Mouse (Mus musculus) embryonic facial prominence, embryonic 12.5 days (tissue): ENCODE data around the gene Pnpla3. TPM values are rescaled to one million over a fixed set of nuclear protein-coding genes. Genes with fewer than 3 reads are reported as not detected.

Experiments
- ATAC-seq: fragments of 200-750 bp; cut with Nextera tagmentation; 2 replicates; pipeline ENCODE4 v1.8.0; 2017; ENCODE audit not compliant: insufficient number of reproducible peaks, insufficient read depth, low FRiP score, low TSS enrichment
- H3K27ac ChIP-seq: fragments of 300-500 bp; sonication (generic); 2 replicates; pipeline ENCODE4 v1.5.1; 2016; ENCODE audit warnings: mild to moderate bottlenecking
- H3K27me3 ChIP-seq: fragments of 300-500 bp; sonication (generic); 2 replicates; pipeline ENCODE4 v1.6.1; 2016; ENCODE audit warnings: mild to moderate bottlenecking, moderate library complexity
- H3K36me3 ChIP-seq: fragments of 300-500 bp; sonication (generic); 2 replicates; pipeline ENCODE4 v1.6.1; 2016; ENCODE audit warnings: mild to moderate bottlenecking
- H3K4me1 ChIP-seq: fragments of 300-500 bp; sonication (generic); 2 replicates; pipeline ENCODE4 v1.6.1; 2016
- H3K4me2 ChIP-seq: fragments of 300-500 bp; sonication (generic); replicated peaks from 2 replicates; pipeline ENCODE4 v1.6.1; 2016; ENCODE audit warnings: mild to moderate bottlenecking, moderate library complexity
- H3K4me3 ChIP-seq: fragments of 300-500 bp; sonication (generic); 2 replicates; pipeline ENCODE4 v1.5.1; 2016; ENCODE audit warnings: mild to moderate bottlenecking
- H3K9ac ChIP-seq: fragments of 300-500 bp; sonication (generic); 2 replicates; pipeline ENCODE4 v1.6.1; 2016; ENCODE audit warnings: mild to moderate bottlenecking, moderate library complexity
- H3K9me3 ChIP-seq: fragments of 300-500 bp; sonication (generic); 2 replicates; pipeline ENCODE4 v1.6.1; 2016; ENCODE audit warnings: mild to moderate bottlenecking, moderate library complexity
- WGBS: fragments of 180-500 bp; shearing (Covaris S2); methylation state at CpG from one replicate; pipeline ENCODE4 v1.1.7; 2016; 5-methylcytosine and 5-hydroxymethylcytosine counted together
- polyA plus RNA-seq: library from polyadenylated mRNA; unstranded; fragments of >200 nt; fragmentation: Nextera tagmentation; extraction: Ambion mirVana; gene quantifications from 2 replicates; pipeline ENCODE4 v1.2.1, GENCODE M21; 2016

The Pnpla3 gene
- polyA plus RNA-seq, 1 experiment from 2014 or later = 1.3 TPM

DNA sequence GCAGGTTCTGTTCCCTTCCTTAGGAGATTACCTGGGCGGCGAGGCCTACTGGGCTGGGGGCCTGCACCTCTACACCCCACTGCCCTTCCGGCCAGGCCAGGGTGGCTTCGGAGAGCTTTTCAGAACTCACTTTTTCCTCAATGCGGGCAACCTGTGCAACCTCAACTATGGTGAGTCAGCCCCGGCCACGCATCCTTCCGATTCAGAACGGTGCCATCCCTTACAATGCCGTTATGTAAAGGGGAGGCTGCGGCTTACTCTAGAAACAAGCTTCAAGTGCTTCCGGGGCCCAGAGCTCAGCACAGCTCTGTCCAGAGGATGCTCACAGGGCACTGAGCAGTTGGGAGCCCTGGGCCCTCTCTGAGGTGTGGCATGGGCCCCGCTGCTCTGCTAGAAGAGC lies 42.8 kb downstream of the Pnpla3 start:
- H3K4me3 ChIP-seq = no peak overlapping the region

DNA sequence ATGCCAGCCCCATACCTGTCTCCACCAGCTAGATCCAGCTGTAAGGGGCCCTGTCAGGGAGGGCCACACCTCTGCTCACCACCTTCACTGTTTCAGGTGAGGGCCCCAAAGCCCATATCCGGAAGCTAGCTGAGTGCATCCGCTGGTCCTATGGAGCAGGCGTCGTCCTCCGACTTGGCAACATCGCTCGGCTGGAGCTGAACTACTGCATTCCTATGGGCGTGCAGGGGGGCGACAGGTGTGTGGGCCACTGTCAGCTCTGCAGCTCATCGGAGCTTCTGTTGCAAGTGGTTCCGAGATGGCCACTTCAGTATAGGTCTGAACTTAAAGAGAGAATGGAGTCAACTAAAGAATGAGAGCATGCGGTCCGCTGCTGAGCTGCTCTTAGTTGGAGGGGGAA lies 43.3 kb downstream of the Pnpla3 start:
- no peak for ATAC-seq
- no peaks in the 10 kb centered on the region for H3K27me3 ChIP-seq
- peaks cover 29% of the 10 kb centered on the region for H3K4me1 ChIP-seq
- H3K36me3 ChIP-seq = peaks cover 66% of the 10 kb centered on the region
- H3K9ac ChIP-seq = no peak overlapping the region
- no peaks in the 10 kb centered on the region for H3K9me3 ChIP-seq
- H3K27ac ChIP-seq = no peak overlapping the region
- no peak overlapping the region for H3K4me3 ChIP-seq
- H3K4me2 ChIP-seq = no peak overlapping the region
- WGBS = 93% methylated on average over 13 of the region's 13 CpGs

More for the DNA sequence above, 42.8 kb downstream of the Pnpla3 start:
- Histone ChIP-seq H3K27me3 (no peaks in the 10 kb centered on the region), H3K4me1 (peaks cover 25% of the 10 kb centered on the region), H3K4me2 (no peak overlapping the region), H3K36me3 (peaks cover 71% of the 10 kb centered on the region), H3K27ac (0 out of 2 replicates have a peak overlapping the region, but pooled peaks have one; percentile 36), H3K9ac (no peak overlapping the region), H3K9me3 (no peaks in the 10 kb centered on the region)
- ATAC-seq = no peak
- 95% methylated on average over 13 of the region's 13 CpGs for WGBS

DNA sequence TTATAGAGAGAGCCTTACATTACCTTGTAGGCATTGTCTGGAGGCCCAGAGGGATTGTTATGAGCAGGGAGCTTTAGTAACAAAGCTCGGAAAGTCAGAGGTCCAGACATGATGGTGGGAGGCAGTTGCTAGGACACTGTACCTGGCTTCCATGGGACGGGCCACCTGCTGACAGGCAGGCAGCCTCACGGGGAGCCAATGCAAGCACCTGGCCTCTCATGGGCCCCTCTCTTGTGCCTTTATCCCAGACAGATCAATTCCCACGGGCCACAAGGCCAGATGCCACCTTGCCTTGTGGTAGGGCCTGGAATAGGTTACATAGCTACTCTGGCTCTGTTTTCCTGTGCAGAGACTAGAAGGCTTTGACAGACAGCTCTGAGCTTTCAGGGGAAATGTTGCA lies 43.9 kb downstream of the Pnpla3 start:
- WGBS = 76% methylated on average over 4 of the region's 4 CpGs
- Histone ChIP-seq H3K4me1 (peaks cover 35% of the 10 kb centered on the region), H3K9ac (no peak overlapping the region), H3K36me3 (peaks cover 60% of the 10 kb centered on the region), H3K27me3 (no peaks in the 10 kb centered on the region), H3K4me3 (no peak overlapping the region), H3K27ac (no peak overlapping the region), H3K9me3 (no peaks in the 10 kb centered on the region), H3K4me2 (no peak overlapping the region)
- no peak for ATAC-seq

DNA sequence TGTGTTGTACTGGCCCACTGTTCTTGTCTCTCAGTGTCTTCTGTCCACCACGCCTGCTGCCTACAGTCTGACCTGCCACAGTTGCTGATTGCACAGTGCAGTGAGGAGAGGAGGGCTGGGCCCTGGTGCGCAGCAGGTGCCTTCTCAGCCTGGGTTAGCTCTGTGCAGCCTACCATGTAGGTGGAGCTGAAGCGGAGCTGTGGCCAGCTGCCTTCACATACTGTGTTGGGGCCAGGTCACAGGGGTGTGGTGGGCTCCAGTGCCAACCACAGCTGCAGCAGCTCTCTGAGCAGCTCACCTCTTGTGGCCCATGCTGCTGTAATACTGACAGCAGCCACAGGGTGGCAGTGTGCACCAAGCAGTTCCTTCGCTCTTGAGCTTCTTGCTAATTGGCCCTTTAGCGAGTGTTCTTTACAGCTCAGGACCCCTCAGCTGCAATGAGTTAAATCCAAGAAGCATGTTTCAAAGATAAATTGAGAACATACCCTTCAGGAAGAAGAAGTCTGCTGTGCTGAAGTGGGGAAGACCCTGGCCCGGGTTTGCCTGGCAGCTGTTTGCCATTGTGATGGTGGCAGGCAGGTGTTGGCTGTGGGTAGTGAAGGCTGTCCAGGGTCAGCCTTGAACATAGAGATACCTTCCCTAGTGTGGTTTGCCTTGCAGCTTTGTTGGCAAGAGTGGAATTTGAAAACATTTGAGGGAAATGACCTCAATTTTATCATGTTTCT lies 44.6 kb downstream of the Pnpla3 start:
- Histone ChIP-seq H3K36me3 (peaks cover 54% of the 10 kb centered on the region), H3K27ac (no peak overlapping the region), H3K4me2 (no peak overlapping the region), H3K27me3 (no peaks in the 10 kb centered on the region), H3K9ac (no peak overlapping the region), H3K4me3 (no peak overlapping the region), H3K4me1 (peaks cover 41% of the 10 kb centered on the region), H3K9me3 (no peaks in the 10 kb centered on the region)
- peak; percentile 54 for ATAC-seq
- WGBS = 42% methylated on average over 6 of the region's 6 CpGs

DNA sequence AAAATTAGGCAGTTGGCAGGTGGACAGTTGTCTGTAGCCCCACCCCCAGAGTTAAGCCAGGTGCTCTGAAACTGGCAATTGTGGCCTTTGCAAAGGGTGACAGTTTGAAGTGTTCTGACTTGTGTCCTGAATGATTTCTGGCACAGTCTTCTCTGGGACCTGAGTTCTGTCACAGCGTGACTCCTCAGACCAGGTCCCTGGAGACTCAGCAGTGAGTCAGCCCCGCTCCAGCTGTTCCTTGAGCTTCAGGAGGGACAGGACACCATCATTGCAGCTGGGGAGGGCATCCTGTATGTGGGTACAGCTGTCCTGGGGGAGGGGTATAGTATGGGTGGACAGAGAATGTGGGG lies 45.1 kb downstream of the Pnpla3 start:
- no peaks in the 10 kb centered on the region for H3K9me3 ChIP-seq
- no peaks in the 10 kb centered on the region for H3K27me3 ChIP-seq
- H3K36me3 ChIP-seq = peaks cover 49% of the 10 kb centered on the region
- no peak overlapping the region for H3K4me3 ChIP-seq
- no peak overlapping the region for H3K27ac ChIP-seq
- H3K9ac ChIP-seq = no peak overlapping the region
- no peak overlapping the region for H3K4me2 ChIP-seq
- H3K4me1 ChIP-seq = peaks cover 46% of the 10 kb centered on the region
- 76% methylated on average over 2 of the region's 2 CpGs for WGBS
- ATAC-seq = no peak

DNA sequence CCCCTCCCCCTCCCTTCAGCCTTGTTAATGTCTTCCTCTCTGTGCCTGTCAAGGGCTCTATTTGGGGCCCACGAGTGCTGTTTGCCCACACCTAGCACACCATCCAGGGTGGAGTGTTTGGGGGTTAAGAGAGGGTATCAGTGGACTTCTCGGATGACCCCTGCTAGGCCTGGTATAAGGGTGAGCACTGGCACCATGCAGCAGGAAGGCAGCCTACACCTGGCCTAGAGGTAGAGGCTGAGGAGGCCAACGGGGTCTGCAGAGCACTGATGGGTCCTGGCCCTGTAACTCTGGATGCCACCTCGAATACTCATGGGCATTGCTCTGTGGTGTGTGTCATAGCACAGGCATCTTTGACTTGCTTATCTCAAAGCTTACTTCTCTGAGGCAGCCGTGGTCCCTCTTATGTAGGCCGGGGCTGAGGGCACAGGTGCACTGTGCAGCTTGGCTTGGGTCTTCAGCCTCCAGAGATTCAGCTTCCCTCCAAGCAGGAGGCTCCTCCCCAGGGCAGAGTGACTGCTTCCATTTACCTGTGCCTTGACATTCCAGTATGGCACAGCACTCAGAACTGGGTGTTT lies 45.6 kb downstream of the Pnpla3 start:
- Histone ChIP-seq H3K4me2 (no peak overlapping the region), H3K4me3 (no peak overlapping the region), H3K4me1 (peaks cover 52% of the 10 kb centered on the region), H3K9ac (no peak overlapping the region), H3K9me3 (no peaks in the 10 kb centered on the region), H3K27ac (no peak overlapping the region), H3K36me3 (peaks cover 46% of the 10 kb centered on the region), H3K27me3 (no peaks in the 10 kb centered on the region)
- no peak for ATAC-seq
- WGBS = 88% methylated on average over 6 of the region's 6 CpGs

DNA sequence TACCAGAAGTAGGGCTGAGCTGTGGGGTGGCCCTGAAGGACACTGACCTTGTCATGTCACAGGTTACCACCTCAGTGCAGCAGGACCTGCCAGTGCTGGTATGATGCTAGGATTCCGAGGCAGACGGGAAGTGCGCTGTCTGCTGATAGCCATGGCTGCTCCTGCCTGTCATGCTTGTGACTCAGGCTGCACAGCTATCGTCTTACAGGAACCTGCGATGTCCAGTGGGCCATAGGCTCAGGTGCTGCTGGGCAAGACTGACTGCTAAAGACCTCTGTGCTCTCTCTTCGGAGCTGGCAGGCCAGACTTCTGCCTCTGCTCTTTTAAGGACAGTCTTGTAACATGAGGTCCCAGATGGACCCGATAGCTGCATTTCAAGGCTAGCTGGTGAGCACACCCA lies 46.8 kb downstream of the Pnpla3 start:
- Histone ChIP-seq H3K4me3 (no peak overlapping the region), H3K9ac (no peak overlapping the region), H3K4me2 (no peak overlapping the region), H3K27ac (no peak overlapping the region), H3K27me3 (no peaks in the 10 kb centered on the region), H3K4me1 (peaks cover 64% of the 10 kb centered on the region), H3K9me3 (no peaks in the 10 kb centered on the region), H3K36me3 (peaks cover 36% of the 10 kb centered on the region)
- no peak for ATAC-seq
- 57% methylated on average over 7 of the region's 7 CpGs for WGBS

DNA sequence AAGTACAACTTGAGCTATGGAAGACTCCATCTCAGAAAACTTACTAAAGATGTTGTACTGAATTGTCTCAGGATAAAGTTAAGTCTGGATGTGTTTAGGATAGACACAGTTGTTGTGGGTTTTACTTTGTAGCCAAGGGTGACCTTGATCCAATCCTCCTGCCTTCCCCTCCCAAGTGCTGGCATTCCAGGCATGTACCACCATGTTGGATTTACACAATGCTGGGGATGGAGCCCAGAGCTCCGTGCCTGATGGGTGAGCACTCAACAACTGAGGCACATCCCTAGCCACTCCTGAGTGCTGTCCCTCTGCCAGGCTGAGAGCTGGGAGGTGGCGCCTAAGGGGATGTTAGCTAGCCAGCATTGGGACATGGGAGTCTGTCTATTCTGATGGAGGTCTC lies 47.6 kb downstream of the Pnpla3 start:
- Histone ChIP-seq H3K9me3 (no peaks in the 10 kb centered on the region), H3K4me1 (peaks cover 67% of the 10 kb centered on the region), H3K27me3 (no peaks in the 10 kb centered on the region), H3K4me2 (no peak overlapping the region), H3K4me3 (no peak overlapping the region), H3K9ac (no peak overlapping the region), H3K27ac (no peak overlapping the region), H3K36me3 (peaks cover 28% of the 10 kb centered on the region)
- WGBS = 75% methylated on average over 2 of the region's 2 CpGs
- no peak for ATAC-seq

DNA sequence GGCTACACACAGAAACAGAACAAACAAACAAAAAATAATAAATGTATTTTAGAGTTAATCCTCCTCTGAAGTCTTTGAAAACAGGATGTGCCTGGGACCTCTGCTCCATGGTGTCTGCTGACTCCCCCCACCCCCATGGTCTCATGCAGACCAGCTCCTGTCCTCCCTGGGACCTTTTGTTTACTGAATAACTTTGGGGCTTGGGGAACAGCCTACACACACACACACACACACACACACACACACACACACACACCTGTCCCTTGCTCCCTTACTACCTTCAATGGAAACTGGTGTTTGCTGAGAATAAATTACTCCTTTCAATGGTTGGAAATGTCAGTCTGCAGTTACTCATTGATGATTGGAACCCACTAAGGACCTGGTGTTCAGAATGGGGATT lies 48.4 kb downstream of the Pnpla3 start:
- Histone ChIP-seq H3K4me3 (no peak overlapping the region), H3K4me2 (no peak overlapping the region), H3K36me3 (peaks cover 21% of the 10 kb centered on the region), H3K27me3 (no peaks in the 10 kb centered on the region), H3K4me1 (peaks cover 67% of the 10 kb centered on the region), H3K9ac (no peak overlapping the region), H3K9me3 (no peaks in the 10 kb centered on the region), H3K27ac (no peak overlapping the region)
- no peak for ATAC-seq

DNA sequence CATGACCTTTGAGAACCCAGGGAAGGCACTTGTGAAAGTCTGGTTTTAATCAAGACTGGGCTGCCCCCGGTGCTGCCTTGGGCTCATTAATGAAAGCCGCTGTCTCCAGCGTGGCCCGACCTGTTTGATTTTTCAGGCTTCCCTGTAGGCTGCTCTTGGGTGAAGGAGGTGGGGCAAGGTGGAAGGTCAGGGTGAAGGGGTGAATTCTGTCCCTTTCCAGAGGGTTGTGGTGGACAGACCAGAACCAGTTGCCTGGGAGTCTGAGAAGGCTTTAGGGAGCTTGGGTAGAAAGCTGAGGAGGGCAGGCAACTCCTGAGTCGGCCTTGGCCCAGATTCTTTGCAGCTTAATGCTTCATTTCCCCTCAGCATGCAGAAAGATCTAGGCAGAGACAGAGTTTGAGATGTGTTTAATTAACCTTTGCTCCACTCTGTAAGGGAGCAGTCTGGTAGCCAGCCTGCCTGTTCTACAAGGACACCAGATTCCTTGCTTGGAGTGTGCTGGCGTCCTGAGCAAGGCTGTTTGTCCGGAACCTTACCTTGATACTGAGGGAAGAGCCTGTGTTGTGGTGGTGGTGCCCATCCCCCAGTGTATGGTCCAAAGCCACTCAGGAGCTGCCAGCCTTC lies 48.9 kb downstream of the Pnpla3 start:
- no peak overlapping the region for H3K9ac ChIP-seq
- H3K4me3 ChIP-seq = no peak overlapping the region
- H3K27me3 ChIP-seq = no peaks in the 10 kb centered on the region
- 8% methylated on average over 7 of the region's 7 CpGs for WGBS
- no peak for ATAC-seq
- H3K4me2 ChIP-seq = no peak overlapping the region
- peaks cover 67% of the 10 kb centered on the region for H3K4me1 ChIP-seq
- no peaks in the 10 kb centered on the region for H3K9me3 ChIP-seq
- H3K36me3 ChIP-seq = peaks cover 15% of the 10 kb centered on the region
- H3K27ac ChIP-seq = 0 out of 2 replicates have a peak overlapping the region, but pooled peaks have one; percentile 18

DNA sequence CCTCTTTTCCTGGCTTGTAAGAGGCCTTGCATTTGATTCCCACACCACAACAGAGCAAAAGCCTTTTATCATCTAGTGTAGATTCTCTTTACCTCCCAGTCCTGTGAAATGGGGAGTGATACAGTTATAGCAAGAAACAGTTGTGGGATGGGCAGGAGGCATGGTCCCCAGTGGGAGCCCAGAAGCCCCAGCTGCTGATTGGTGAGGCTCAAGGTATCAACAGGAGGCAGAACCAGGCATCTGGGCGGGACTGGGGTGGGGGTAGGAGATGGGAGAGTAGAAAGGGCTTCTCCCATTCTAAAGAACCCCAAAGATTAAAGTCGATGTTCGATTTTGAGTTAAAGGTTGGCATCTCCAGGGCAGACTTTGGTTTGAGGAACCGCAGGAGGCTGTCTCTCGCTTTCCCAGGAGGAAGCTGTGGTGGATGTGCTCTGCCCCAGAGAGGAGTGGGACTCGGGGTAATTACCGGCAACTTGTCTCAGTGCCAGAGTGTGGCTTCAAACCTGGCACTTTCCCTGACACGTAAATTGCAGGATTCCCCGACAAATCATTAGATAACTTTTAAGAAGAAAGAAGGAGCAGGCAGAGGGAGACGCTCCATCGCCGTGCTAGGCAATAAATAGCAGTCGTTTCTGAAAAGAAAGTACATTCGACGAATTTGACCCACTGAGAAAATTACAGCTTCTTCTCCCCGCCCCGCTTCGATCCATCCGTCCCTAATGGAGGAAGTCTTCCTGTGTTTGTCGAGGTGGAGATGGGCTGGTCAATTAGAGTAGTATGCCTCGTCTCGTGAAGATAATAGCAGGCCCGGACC lies 50.5 kb downstream of the Pnpla3 start:
- Histone ChIP-seq H3K27me3 (no peaks in the 10 kb centered on the region), H3K36me3 (peaks cover 11% of the 10 kb centered on the region; the same call in 1 of the 2 replicates), H3K4me1 (peaks cover 57% of the 10 kb centered on the region), H3K9me3 (no peaks in the 10 kb centered on the region), H3K4me2 (peak overlapping the region; percentile 5; the same call in 1 of the 2 replicates), H3K27ac (peak overlapping the region; percentile 69), H3K4me3 (no peak overlapping the region), H3K9ac (no peak overlapping the region)
- 27% methylated on average over 23 of the region's 23 CpGs for WGBS
- no peak for ATAC-seq
